Mouse (Mus musculus) heart, adult 10 weeks (tissue): ENCODE results near the gene Psme2. TPM values are rescaled to one million over a fixed set of nuclear protein-coding genes. Genes with fewer than 3 reads are reported as not detected.

Experiments used
- polyA plus RNA-seq: library from polyadenylated mRNA; stranded (reverse); fragments of 350-450 nt; fragmentation: Illumina TruSeq; extraction: RNeasy Lipid Tissue Mini Kit (QIAGEN cat#74804); gene quantifications from one replicate; pipeline ENCODE4 v1.2.3, GENCODE M21; 2014; ENCODE audit warnings: low read depth, low replicate concordance

The Psme2 gene
- 100 TPM for polyA plus RNA-seq

DNA sequence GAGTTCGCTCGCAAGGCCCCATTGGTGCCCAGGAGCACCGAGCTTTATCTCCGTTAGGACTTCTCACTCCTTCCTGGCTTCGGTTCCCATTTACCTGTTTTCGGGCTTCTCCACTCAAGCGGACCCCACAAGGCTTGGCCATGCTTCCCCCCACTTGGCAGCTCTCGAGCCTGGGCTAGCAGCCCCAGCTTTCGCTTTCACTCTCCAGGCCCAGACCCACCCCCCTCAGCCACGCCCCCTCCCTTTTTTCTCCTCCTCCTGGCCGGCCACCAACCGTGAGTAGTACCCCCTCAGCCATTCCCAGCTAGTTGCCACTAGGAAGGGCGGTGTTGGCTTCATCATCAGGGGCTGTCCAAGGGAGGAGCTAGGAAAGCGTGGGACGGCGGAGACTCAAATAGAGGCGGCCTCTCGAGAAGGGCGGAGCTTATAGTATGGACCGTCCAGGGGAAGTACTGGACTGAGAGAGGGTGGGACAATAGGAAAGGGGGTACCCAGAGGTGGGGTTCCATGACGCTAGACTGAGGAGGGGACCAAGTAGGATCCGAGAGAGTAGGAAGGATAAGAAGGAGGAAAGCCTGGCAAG is at the start of gene Psme2:
TSS of gene Psme2 (minus strand) at position 366 of the 583 bp plus-strand sequence.

DNA sequence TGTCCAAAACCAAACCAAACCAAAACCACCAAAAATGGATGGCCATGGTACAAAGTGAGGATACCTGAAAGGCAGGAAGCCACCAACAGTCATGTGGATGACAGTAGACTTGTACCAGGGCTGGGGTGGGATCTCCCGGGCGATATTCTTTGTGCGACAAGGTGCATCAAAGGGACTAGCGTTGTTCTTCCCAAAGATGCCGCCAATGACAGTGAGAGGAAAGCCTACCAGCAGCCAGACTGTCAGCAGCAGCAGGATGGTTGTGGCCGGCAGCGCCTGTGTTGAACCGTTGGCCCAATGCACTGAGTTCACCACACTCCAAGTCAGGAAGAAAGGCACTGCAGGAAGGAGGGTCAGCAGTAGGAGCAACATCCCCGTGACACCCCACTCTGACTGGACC is 46.9 kb upstream of the Psme2 start, which contains the start of gene Gm49378:
TSS of gene Gm49378 (minus strand) at position 101 of the 400 bp plus-strand sequence.

DNA sequence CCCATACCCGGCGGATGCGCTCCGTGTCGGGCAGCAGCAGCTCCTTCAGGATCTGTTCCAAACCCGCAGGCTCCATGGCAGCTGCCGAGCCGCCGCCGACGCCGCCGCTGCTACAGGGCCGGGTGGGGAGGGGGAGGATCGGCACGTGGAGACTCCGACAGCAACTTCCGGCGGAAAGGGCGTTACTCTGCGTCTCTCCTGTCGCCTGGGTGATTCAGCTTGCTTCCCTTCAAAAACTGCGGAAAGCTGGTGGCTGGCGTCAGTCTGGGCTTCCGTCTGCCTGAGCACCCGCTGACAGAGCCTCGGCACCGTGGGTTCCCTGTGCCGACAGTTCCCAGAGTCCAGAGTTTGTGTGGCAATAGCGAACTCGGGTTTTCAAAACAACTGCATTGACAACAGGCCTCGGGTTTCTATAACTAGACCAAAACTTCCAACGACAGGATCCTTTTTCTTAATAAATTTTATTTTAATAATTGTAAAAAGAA is 44.7 kb upstream of the Psme2 start, which contains the start of gene Ipo4:
TSS of gene Ipo4 (minus strand) at position 435 of the 485 bp plus-strand sequence.

DNA sequence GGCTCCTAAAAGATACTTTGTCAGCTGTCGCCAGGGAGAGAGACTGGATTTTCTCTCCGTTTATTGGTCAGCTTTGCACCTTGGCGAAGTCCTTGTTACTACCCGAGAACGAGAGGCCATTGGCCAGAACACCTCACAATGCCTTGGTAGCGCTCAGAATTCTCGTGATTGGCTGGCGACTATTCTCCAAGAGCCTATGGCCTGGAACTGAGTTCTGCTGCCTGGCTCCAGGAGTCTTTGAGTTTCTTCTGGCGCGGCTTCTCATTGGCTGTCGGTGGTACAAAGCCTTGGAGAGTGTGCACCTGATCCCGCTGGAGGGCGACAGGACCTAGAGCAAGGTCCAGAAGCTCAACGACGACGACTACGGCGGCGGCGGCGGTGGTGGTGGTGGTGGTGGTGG is 26.9 kb upstream of the Psme2 start, which contains the start of gene Rec8:
TSS of gene Rec8 (plus strand) at position 216 of the 400 bp plus-strand sequence.

DNA sequence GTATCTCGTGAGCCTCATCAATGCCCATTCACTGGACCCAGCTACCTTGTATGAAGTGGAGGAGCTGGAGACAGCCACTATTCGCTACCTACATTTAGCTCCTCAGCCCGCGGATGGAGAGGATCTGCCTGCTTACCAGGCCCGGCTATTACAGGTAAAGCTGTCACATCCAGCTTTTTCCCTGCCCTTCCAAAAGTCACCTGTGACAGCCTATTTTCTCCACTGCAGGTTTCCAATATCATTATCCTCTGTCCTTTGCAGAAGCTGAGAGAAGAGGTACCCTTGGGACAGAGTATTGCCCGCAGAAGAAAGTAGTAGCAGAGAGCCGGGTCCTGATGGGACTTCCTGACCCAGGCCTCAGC is 12.3 kb upstream of the Psme2 start, which contains the start of gene Irf9:
TSS of gene Irf9 (plus strand) at position 301 of the 362 bp plus-strand sequence.

DNA sequence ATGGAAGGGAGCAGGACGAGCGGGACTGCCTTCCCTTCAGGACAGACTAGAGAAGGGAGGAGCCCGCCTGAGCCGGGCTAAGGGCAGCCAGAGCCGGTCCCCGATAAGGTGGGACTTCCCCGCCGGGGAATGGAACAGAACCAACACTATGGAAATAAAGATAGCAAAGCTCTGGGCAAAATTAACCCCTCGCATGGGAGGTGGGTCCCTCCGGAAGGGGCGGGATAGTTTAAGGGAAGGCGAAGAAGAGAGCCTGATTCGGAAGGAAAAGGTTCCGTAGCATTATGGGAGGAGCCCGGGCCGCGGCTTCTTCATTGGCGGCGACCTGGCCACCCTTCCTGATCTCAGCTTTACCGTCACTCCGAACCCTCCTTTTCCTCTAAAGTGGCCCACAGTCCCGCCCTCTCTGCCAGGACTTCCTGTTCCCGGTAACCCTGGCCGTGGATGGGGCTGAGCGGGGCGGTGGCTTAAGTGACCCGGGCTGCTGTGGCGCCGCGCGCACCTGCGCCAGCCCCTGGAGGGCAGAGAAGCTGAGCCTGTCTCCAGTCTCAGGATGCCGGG is 498 bp upstream of the Psme2 start, which contains the start of gene Rnf31:
TSS of gene Rnf31 (plus strand) at position 378 of the 561 bp plus-strand sequence.

DNA sequence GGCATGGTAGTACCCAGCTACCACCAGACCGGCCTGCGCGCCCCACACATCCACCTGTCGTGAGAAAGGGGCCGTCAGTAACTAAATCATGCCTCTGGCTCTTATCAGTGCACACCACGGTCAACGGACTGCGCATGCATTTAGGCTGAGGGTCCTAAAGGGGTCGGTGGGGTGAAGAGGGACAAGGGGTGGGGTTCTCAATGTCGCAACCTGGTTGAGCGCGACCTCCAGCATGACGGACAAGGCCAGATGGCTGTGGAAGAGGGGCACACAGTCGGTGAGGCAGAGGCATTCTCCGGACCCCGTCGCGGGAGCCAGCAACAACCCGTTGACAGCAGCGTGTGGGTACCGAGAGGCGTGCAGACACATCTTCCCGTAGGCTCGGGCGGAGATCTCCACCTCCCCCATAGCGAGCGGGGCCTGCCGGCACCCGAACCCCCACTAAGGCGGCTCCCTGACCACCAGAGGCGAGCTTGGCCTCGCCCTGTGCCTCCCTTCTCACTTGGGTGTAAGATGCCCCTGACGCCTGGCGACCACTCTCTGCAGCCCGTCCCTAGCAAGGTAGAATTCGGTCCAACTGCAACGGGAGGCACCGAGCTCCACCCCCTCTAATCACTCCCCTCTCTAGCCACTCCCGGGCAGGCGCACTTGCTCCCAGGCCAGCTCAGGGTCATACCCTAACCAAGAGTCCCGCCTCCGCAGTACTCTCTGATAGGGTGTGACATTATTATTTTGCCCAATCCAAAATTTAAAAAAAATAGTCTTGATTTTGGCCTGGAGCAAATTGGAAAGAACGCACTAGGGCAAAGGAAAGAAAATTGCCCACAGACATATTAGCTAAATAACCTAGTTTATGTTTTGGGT is 6.0 kb downstream of the Psme2 start, which contains the start of gene Emc9:
TSS of gene Emc9 (minus strand) at position 601 of the 864 bp plus-strand sequence.

DNA sequence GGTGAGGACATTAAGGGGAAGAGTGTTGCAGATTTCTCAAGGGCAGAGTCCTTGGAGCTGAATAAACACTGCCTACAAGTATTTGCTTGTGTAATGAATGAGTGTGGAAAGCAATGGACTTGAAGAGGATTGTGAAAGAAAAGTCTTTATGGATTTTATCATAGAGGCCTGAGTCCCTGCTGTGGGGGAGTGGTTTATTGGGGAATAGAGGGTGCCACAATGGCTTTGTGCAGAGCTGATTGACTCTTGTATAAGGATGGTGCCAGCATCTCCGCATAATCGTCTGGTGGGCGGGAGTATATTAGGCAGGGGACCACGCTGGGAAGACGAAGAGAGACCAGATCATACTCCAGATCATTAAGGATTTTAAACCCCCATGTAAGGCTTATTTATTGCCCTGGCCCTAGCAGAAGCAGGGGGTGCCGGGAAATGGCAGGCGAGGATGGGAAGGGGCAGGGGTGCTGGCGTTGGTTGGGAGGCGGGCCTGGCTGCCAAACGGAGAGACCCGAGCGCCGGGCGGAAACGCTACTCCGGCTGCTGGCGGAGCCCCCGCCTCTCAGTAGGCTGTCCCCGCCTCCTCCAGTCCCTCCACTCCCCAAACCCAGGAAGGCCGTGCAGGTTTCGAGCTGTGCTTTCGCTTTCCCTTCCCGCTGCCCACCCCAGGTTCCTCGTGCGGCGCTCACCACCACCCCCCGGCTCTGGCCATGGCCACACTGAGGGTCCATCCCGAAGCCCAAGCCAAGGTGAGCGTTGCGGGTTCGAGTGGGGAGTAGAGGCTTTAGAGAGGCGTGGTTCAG is 12.8 kb downstream of the Psme2 start, which contains the start of gene Psme1:
TSS of gene Psme1 (plus strand) at position 253 of the 797 bp plus-strand sequence.

DNA sequence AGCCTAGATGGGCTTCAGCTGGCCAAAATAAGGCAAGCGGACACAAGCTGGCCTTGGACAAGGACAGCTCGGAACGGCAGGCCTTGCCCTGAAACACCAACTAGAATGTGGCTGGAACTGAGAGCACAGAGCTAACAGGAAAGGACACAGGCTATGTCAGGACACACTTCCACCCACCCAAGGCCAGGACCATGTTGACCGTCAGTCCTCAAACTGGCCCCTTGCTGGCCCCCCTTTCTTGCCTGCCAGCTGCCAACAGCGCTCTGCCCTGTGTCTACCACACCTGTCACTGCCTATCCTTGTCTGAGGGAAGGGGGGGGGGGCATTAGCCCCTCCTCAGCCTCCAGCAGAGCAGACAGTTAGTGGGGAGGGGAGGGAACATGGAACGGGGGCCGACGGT is 15.6 kb downstream of the Psme2 start, which contains the start of gene Fitm1:
TSS of gene Fitm1 (plus strand) at position 316 of the 400 bp plus-strand sequence.

DNA sequence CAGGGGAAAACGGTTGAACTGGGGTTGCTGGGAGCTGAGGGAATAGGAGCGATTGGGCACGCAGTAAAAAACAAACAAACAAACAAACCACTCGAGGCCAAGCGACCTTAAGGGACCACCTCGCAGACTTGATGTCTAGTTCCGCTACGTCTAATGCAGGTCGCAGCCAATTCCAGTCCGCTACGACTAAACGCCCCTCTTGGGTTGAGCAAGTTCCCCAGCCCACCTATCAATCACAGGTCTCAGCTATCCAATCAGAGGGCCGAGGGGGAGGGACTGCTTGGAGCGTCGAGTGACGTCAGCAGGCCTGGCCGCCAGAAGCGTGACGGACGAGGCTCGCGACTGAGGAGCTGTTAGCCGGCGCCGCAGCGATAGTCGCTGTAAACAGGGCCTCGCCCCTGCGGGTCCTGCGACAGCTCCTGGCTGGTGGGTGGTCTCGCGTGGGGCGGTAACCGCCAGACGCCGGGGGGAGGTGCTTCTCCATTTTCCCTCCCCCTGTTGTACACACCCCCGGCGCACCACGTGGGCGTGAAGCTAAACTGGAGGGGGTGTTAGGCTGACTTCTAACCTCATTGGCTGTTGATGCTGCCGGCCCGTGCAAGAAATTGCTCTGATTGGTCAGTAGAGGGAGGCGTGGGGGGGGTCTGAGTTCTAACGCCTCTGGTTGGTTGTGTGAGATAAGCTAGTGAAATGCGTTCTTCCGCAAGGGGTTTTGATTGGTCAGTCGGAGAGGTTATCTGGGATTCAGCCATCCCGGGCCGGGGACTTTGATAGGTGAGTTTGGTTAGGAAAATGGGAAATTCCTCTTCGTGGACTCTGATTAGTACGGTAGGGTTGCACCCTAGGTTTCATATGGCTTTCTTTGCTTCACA is 30.5 kb downstream of the Psme2 start, which contains the start of gene A730061H03Rik:
TSS of gene A730061H03Rik (minus strand) at position 205 of the 872 bp plus-strand sequence.

DNA sequence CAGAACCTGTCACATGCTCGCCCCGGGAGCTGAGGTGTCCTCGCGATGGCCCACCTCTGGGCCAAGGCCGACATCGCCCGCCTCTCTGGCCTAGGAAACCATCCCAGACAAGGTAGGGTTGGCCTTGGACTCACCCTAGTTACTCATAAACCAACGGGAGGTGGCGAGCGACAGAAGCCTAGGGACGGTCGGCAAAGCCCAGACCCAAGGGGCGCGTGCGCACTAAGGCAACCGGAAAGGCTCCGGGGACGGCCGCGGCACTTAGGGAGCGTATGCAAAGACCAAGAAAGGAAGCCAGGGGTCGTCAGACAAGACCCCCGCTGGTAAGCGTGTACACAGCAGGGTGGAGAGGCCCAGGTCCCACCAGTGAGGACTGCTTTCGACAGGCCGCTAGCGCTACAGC is 31.1 kb downstream of the Psme2 start, which contains the start of gene Dcaf11:
TSS of gene Dcaf11 (plus strand) at position 208 of the 403 bp plus-strand sequence.

DNA sequence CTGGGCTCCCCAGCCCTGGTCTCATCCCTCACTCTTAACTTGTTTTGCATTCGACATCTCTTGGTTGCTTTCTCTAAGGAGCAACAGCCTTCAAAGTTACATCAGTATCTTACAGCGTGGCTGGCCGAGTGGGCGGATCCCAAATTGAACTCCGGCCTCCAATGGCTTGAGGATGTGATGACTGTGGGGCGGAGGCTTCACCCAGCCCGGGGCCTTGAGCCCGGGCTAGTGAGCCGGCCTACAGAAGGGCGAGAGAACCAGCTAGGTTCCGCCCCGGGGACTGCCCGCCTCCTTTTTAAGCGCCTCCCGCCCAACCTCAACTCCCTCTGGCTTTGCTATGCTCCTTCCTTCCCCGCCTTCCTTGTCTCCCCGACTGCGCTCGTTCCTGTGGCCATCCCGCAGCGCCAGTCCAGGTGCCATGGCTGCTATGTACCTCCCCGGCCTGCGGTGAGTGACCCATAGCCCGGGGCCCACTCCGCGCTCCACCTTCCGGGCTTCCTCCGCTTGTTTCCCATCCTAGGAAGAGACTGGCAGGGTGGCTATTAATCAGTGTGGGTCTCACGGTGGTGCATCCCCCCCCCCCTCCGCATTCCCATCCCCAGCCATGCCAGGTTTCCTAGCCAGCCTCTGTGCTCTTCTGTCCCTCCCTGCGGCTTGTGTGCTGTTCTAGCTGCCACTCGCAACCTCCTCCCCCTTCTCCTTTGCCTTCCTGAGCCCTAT is 50.7 kb downstream of the Psme2 start, which contains the start of gene Pck2:
TSS of gene Pck2 (plus strand) at position 200 of the 720 bp plus-strand sequence.

Other genes starting within 250 kb of the Psme2 start
- 123 TPM for gene Dhrs4, start 112.4 kb downstream of the Psme2 start, polyA plus RNA-seq
- gene Carmil3, start 100.5 kb downstream of the Psme2 start, polyA plus RNA-seq = 3.0 TPM
- not detected for gene Cpne6, start 80.7 kb downstream of the Psme2 start, polyA plus RNA-seq
- not detected for gene Nrl, start 66.1 kb downstream of the Psme2 start, polyA plus RNA-seq
- 8.5 TPM for gene Pck2, start 50.8 kb downstream of the Psme2 start, polyA plus RNA-seq
- 175 TPM for gene Dcaf11, start 31.1 kb downstream of the Psme2 start, polyA plus RNA-seq
- not detected for gene A730061H03Rik, start 30.7 kb downstream of the Psme2 start, polyA plus RNA-seq
- 182 TPM for gene Fitm1, start 15.5 kb downstream of the Psme2 start, polyA plus RNA-seq
- gene Psme1, start 13.0 kb downstream of the Psme2 start, polyA plus RNA-seq = 165 TPM
- 51.3 TPM for gene Emc9, start 5.8 kb downstream of the Psme2 start, polyA plus RNA-seq
- gene Rnf31, start 595 bp upstream of the Psme2 start, polyA plus RNA-seq = 19.4 TPM
- gene Irf9, start 12.5 kb upstream of the Psme2 start, polyA plus RNA-seq = 17.2 TPM
- 0.26 TPM for gene Rec8, start 26.9 kb upstream of the Psme2 start, polyA plus RNA-seq
- 40.5 TPM for gene Ipo4, start 44.8 kb upstream of the Psme2 start, polyA plus RNA-seq
- 2.1 TPM for gene Gm49378, start 46.8 kb upstream of the Psme2 start, polyA plus RNA-seq
- gene Tm9sf1, start 52.7 kb upstream of the Psme2 start, polyA plus RNA-seq = 38.9 TPM
- gene Tssk4, start 59.1 kb upstream of the Psme2 start, polyA plus RNA-seq = 0.45 TPM
- 61.1 TPM for gene Mdp1, start 69.4 kb upstream of the Psme2 start, polyA plus RNA-seq
- gene Gmpr2, start 80.8 kb upstream of the Psme2 start, polyA plus RNA-seq = 16.2 TPM
- gene Nedd8, start 81.0 kb upstream of the Psme2 start, polyA plus RNA-seq = 153 TPM
- gene Tinf2, start 90.7 kb upstream of the Psme2 start, polyA plus RNA-seq = 12.6 TPM
- 0.21 TPM for gene Tgm1, start 122.8 kb upstream of the Psme2 start, polyA plus RNA-seq
- gene Rabggta, start 131.2 kb upstream of the Psme2 start, polyA plus RNA-seq = 15.7 TPM
- gene Dhrs1, start 154.6 kb upstream of the Psme2 start, polyA plus RNA-seq = 55.4 TPM
- gene Nop9, start 154.6 kb upstream of the Psme2 start, polyA plus RNA-seq = 10.6 TPM
- gene Cideb, start 167.3 kb upstream of the Psme2 start, polyA plus RNA-seq = 6.6 TPM
- gene Ltb4r2, start 170.3 kb upstream of the Psme2 start, polyA plus RNA-seq = not detected
- 0.45 TPM for gene Ltb4r1, start 174.8 kb upstream of the Psme2 start, polyA plus RNA-seq
- 21.5 TPM for gene Adcy4, start 193.0 kb upstream of the Psme2 start, polyA plus RNA-seq
- 3.1 TPM for gene Ripk3, start 197.8 kb upstream of the Psme2 start, polyA plus RNA-seq
- 5.2 TPM for gene Nfatc4, start 232.0 kb upstream of the Psme2 start, polyA plus RNA-seq